13 mouse cellular contexts compared by ENCODE assay signal in the genomic region with DNA sequence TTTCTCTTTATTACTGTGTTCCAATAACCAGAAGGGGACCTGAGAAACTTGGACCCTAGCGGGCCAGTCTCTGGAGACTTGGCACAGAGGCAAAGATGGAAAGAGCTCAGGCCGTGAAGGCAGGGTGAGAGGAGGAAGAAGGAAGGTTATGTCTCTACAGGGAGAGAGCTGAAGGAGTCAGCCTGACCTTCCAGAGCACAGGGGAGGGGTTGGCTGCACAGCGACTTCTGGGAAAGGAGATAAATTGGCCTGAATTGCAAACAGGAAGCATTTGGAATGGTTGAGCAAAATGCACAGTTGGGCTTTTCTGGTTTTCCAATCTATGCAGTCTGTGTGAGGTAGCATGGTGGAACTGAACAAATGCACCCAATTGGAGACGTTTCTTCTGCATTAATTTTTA. TPM values are rescaled to one million over a fixed set of nuclear protein-coding genes. Genes with fewer than 3 reads are reported as not detected.
DNase-seq lines count a peak whose midpoint lies in the region; ATAC-seq lines count a peak whose summit lies in the region.
"Had no signal": no experiment of that assay in that cellular context is flagged by ENCODE, and none has a peak within 500 bp of the region (broad histone marks: within the 10 kb centered on the region; RNA-seq: fewer than 3 reads in every experiment).

No protein-coding gene starts in this region.

- H3K9me3 ChIP-seq in limb, embryonic 12.5 days: no peaks in the 10 kb centered on the region
- no peaks in the 10 kb centered on the region for H3K9me3 ChIP-seq in hindbrain, embryonic 11.5 days (ENCODE audit: control insufficient read depth, low read length)
- H3K9me3 ChIP-seq: embryonic facial prominence, embryonic 13.5 days had no signal

- 35% methylated on average over 4 of the region's 4 CpGs for WGBS in limb, embryonic 12.5 days
- WGBS in hindbrain, embryonic 11.5 days: 72% methylated on average over 4 of the region's 4 CpGs

- H3K4me3 ChIP-seq in limb, embryonic 12.5 days (replicated peaks): no peak overlapping the region
- H3K4me3 ChIP-seq in hindbrain, embryonic 11.5 days (ENCODE audit: low read depth, low read length): no peak overlapping the region
- H3K4me3 ChIP-seq: embryonic facial prominence, embryonic 13.5 days had no signal

- H3K4me1 ChIP-seq in limb, embryonic 12.5 days (replicated peaks): peaks cover 9% of the 10 kb centered on the region
- no peaks in the 10 kb centered on the region for H3K4me1 ChIP-seq in hindbrain, embryonic 11.5 days (replicated peaks; ENCODE audit: control insufficient read depth, insufficient read depth, low read length)

- peak overlapping the region; percentile 67; the same call in 1 of the 2 replicates for H3K27ac ChIP-seq in limb, embryonic 12.5 days
- no peak overlapping the region for H3K27ac ChIP-seq in hindbrain, embryonic 11.5 days (ENCODE audit: low read depth, low read length)
- H3K27ac ChIP-seq: embryonic facial prominence, embryonic 13.5 days; hindbrain, postnatal 0 days had no signal

- DNase-seq in heart, adult 11 months: peak; percentile 93
- DNase-seq in heart, postnatal 36 days: no peak
- peak; percentile 61 for DNase-seq in ovary, postnatal 36 days (ENCODE audit: low spot score)
- DNase-seq in ovary, postnatal 14 days (ENCODE audit: low spot score): no peak
- DNase-seq in Muller cell, postnatal 12 days (ENCODE audit: inconsistent ontology term): no peak
- no peak for DNase-seq in hindbrain, embryonic 11.5 days (ENCODE audit: low spot score)
- DNase-seq: cerebellum, adult 11-12 months; gastrocnemius, postnatal 10 days; lung, postnatal 10 days had no signal

- no peak overlapping the region for H3K4me2 ChIP-seq in limb, embryonic 12.5 days
- H3K4me2 ChIP-seq in hindbrain, embryonic 11.5 days (replicated peaks; ENCODE audit: low read depth, low read length): no peak overlapping the region
- H3K4me2 ChIP-seq: embryonic facial prominence, embryonic 13.5 days had no signal

- H3K36me3 ChIP-seq in limb, embryonic 12.5 days: no peaks in the 10 kb centered on the region
- no peaks in the 10 kb centered on the region for H3K36me3 ChIP-seq in hindbrain, embryonic 11.5 days (ENCODE audit: control insufficient read depth, insufficient read depth, low read length)
- H3K36me3 ChIP-seq: embryonic facial prominence, embryonic 13.5 days had no signal

- no peak overlapping the region for H3K9ac ChIP-seq in limb, embryonic 12.5 days (replicated peaks)
- H3K9ac ChIP-seq in hindbrain, embryonic 11.5 days (ENCODE audit: low read depth, low read length): no peak overlapping the region
- H3K9ac ChIP-seq: embryonic facial prominence, embryonic 13.5 days had no signal

- H3K27me3 ChIP-seq in limb, embryonic 12.5 days: no peaks in the 10 kb centered on the region
- no peaks in the 10 kb centered on the region for H3K27me3 ChIP-seq in hindbrain, embryonic 11.5 days (ENCODE audit: control insufficient read depth, insufficient read depth, low read length)
- H3K27me3 ChIP-seq: embryonic facial prominence, embryonic 13.5 days had no signal

- no peak for ATAC-seq in limb, embryonic 12.5 days (ENCODE audit: insufficient number of reproducible peaks, insufficient read depth, low FRiP score, low TSS enrichment, low read depth)
- no peak for ATAC-seq in inflammation-experienced regulatory T-cells, adult 6 months
- no peak for ATAC-seq in hindbrain, embryonic 11.5 days (ENCODE audit: low FRiP score)
- ATAC-seq: hindbrain, postnatal 0 days had no signal

- intact Hi-C loops in heart, postnatal 36 days (cut with DNase I): loop anchor here (10.0 kb wide), 1 partner anchor 282 kb away; no protein-coding TSS in a partner anchor

RNA-seq across cellular contexts. Expression of a gene that starts 5.0 kb away (rescaled TPM):
- 100 to 1,000 TPM; 116 TPM for total RNA-seq in heart, postnatal 36 days (2021)
- polyA plus RNA-seq in limb, embryonic 12.5 days (2016; fragmentation: Nextera tagmentation; extraction: Ambion mirVana): 40.6 and 41.0 TPM in 2 replicates
- polyA plus RNA-seq in inflammation-experienced regulatory T-cells, adult 6 months (2017; shearing (Covaris generic)): under 1 TPM; 0.16 to 0.34 (median 0.16) TPM
- polyA plus RNA-seq in hindbrain, embryonic 11.5 days (2014; fragmentation: Nextera tagmentation; extraction: Ambion mirVana): 12.2 and 12.3 TPM in 2 replicates

RNA-seq across cellular contexts. Expression of a gene that starts 32.4 kb away (rescaled TPM):
- 100 to 1,000 TPM; 309 to 323 TPM for total RNA-seq in heart, postnatal 36 days (2021)
- polyA plus RNA-seq in limb, embryonic 12.5 days (2016; fragmentation: Nextera tagmentation; extraction: Ambion mirVana): 359 and 372 TPM in 2 replicates
- polyA plus RNA-seq in inflammation-experienced regulatory T-cells, adult 6 months (2017; shearing (Covaris generic)): 100 to 1,000 TPM; 403 to 748 (median 453) TPM
- 411 and 461 TPM in 2 replicates for polyA plus RNA-seq in hindbrain, embryonic 11.5 days (2014; fragmentation: Nextera tagmentation; extraction: Ambion mirVana)

Comparison
In these comparisons a context has a peak if more than half of its experiments do, and no peak if none do; other contexts are left out.
1. DNase-seq: peak in heart, adult 11 months (single experiment) and ovary, postnatal 36 days (single experiment); none in heart, postnatal 36 days (0 of 2), ovary, postnatal 14 days (single experiment), Muller cell, postnatal 12 days (single experiment) and hindbrain, embryonic 11.5 days (single experiment).